Mouse (Mus musculus) CH12.LX (cell line): Measurements from ENCODE around the gene Ccdc122. TPM values are rescaled to one million over a fixed set of nuclear protein-coding genes. Genes with fewer than 3 reads are reported as not detected.
"Not testable (repeated sequence)": the region's sequence is repeated elsewhere in the genome, so short reads cannot be mapped to it uniquely, and the experiment has no call there.

Source experiments
- DNase-seq: peaks from one replicate; pipeline ENCODE4 v3.0.0-alpha.2; 2013; ENCODE audit errors: extremely low read depth
- H3K27ac ChIP-seq: 2 replicates; pipeline ENCODE4 v1.5.1; 2012; ENCODE audit warnings: low read depth, mild to moderate bottlenecking, control low read depth, moderate library complexity; ENCODE audit not compliant: insufficient read depth
- H3K27me3 ChIP-seq: replicated peaks from 2 replicates; pipeline ENCODE3; 2012; ENCODE audit warnings: inconsistent platforms
- H3K36me3 ChIP-seq, 2 experiments: replicated peaks in 1 of 2; 2 replicates each; pipeline versions ENCODE3 to v1.6.1; 2012; ENCODE audit warnings: inconsistent platforms in 1 of 2, low read length in 1 of 2, mild to moderate bottlenecking in 1 of 2, mixed read lengths in 1 of 2, moderate library complexity in 1 of 2; ENCODE audit not compliant: control insufficient read depth in 1 of 2, insufficient read depth in 1 of 2
- H3K4me1 ChIP-seq, 2 experiments: 2 replicates each; pipeline ENCODE4 v1.6.1; 2012; ENCODE audit warnings: inconsistent platforms in 1 of 2, moderate library complexity in 1 of 2; ENCODE audit not compliant: insufficient read depth in 2 of 2, control insufficient read depth in 1 of 2
- H3K4me2 ChIP-seq: 2 replicates; pipeline ENCODE4 v1.6.1; 2012; ENCODE audit warnings: low read depth, mild to moderate bottlenecking, control low read depth; ENCODE audit not compliant: poor library complexity, insufficient read depth, severe bottlenecking
- H3K4me3 ChIP-seq, 3 experiments: fragments of 150-350 bp in 1 of 3; sonication (generic) in 1 of 3; replicated peaks in 1 of 3; 2 replicates each; pipeline versions ENCODE3 to v1.5.1; 2011 to 2012; ENCODE audit warnings: low read depth in 2 of 3, low read length in 2 of 3, mild to moderate bottlenecking in 2 of 3, moderate library complexity in 2 of 3, control low read depth in 1 of 3, improper control_type of control experiment in 1 of 3, inconsistent platforms in 1 of 3, mixed read lengths in 1 of 3; ENCODE audit not compliant: poor library complexity in 1 of 3
- H3K79me2 ChIP-seq: replicated peaks from 2 replicates; pipeline ENCODE4 v1.6.1; 2012; ENCODE audit warnings: mild to moderate bottlenecking, moderate library complexity; ENCODE audit not compliant: control insufficient read depth, poor library complexity, insufficient read depth, severe bottlenecking; ENCODE audit errors: extremely low read depth
- H3K9ac ChIP-seq: 2 replicates; pipeline ENCODE4 v1.6.1; 2012; ENCODE audit warnings: low read depth, mild to moderate bottlenecking, control low read depth, moderate library complexity; ENCODE audit not compliant: insufficient read depth
- H3K9me3 ChIP-seq: replicated peaks from 2 replicates; pipeline ENCODE3; 2012; ENCODE audit warnings: low read length, inconsistent platforms, mixed read lengths
- BHLHE40 ChIP-seq: IDR thresholded peaks from 2 replicates; pipeline ENCODE4 v1.6.1; 2011; ENCODE audit warnings: mild to moderate bottlenecking, low read depth, low read length, improper control_type of control experiment
- CTCF ChIP-seq, 2 experiments: IDR thresholded peaks in 1 of 2; conservative IDR thresholded peaks in 1 of 2; 2 replicates each; pipeline ENCODE4 v1.5.1; 2011 to 2012; ENCODE audit warnings: low read depth in 2 of 2, low read length in 2 of 2, improper control_type of control experiment in 1 of 2, inconsistent platforms in 1 of 2, mild to moderate bottlenecking in 1 of 2, moderate library complexity in 1 of 2
- EP300 ChIP-seq: IDR thresholded peaks from 2 replicates; pipeline ENCODE4 v1.6.1; 2011; ENCODE audit warnings: low read length, improper control_type of control experiment
- ETS1 ChIP-seq: conservative IDR thresholded peaks from 2 replicates; pipeline ENCODE4 v1.6.1; 2012; ENCODE audit warnings: low read depth, mild to moderate bottlenecking, inconsistent platforms, low read length, improper control_type of control experiment, moderate library complexity
- IRF4 ChIP-seq: IDR thresholded peaks from 2 replicates; pipeline ENCODE4 v1.6.1; 2014; ENCODE audit warnings: low read depth, mild to moderate bottlenecking, inconsistent platforms, low read length, improper control_type of control experiment
- JUN ChIP-seq: IDR thresholded peaks from 2 replicates; pipeline ENCODE4 v1.6.1; 2011; ENCODE audit warnings: low read depth, mild to moderate bottlenecking, low read length, improper control_type of control experiment, moderate library complexity; ENCODE audit not compliant: insufficient read depth
- KAT2A ChIP-seq: IDR thresholded peaks from 2 replicates; pipeline ENCODE4 v1.6.1; 2012; ENCODE audit warnings: low read length, improper control_type of control experiment, inconsistent platforms; ENCODE audit not compliant: insufficient replicate concordance
- MAX ChIP-seq: IDR thresholded peaks from 2 replicates; pipeline ENCODE4 v1.6.1; 2011; ENCODE audit warnings: low read length, improper control_type of control experiment
- MAZ ChIP-seq: IDR thresholded peaks from 2 replicates; pipeline ENCODE4 v1.6.1; 2012; ENCODE audit warnings: low read depth, mild to moderate bottlenecking, inconsistent platforms, low read length, improper control_type of control experiment, moderate library complexity
- MEF2A ChIP-seq: IDR thresholded peaks from 2 replicates; pipeline ENCODE4 v1.6.1; 2014; ENCODE audit warnings: low read depth, mild to moderate bottlenecking, inconsistent platforms, low read length, improper control_type of control experiment, borderline replicate concordance
- RAD21 ChIP-seq: IDR thresholded peaks from 2 replicates; pipeline ENCODE4 v1.6.1; 2011; ENCODE audit warnings: low read depth, mild to moderate bottlenecking, low read length, improper control_type of control experiment, moderate library complexity
- TCF12 ChIP-seq: IDR thresholded peaks from 2 replicates; pipeline ENCODE4 v1.6.1; 2014; ENCODE audit warnings: low read depth, mild to moderate bottlenecking, inconsistent platforms, low read length, improper control_type of control experiment
- ZMIZ1 ChIP-seq: IDR thresholded peaks from 2 replicates; pipeline ENCODE4 v1.6.1; 2012; ENCODE audit warnings: low read depth, mild to moderate bottlenecking, inconsistent platforms, low read length, improper control_type of control experiment
- ZNF384 ChIP-seq: IDR thresholded peaks from 2 replicates; pipeline ENCODE4 v1.6.1; 2012; ENCODE audit warnings: low read depth, low read length, improper control_type of control experiment, inconsistent platforms
- dilution Hi-C: fragments of 300-500 bp; cut with MboI; formaldehyde crosslinking; loops from 2 replicates; pipeline ENCODE4 v1.14.3; 2020; ENCODE audit warnings: low sequenced_read_pairs; ENCODE audit not compliant: extremely low pct_unique_long_range_greater_than_20kb, extremely low pct_ligation_motif_present
- in situ Hi-C: fragments of 300-500 bp; cut with MboI; formaldehyde crosslinking; loops from 3 replicates; pipeline ENCODE4 v1.14.3; 2019; ENCODE audit warnings: low sequenced_read_pairs, low pct_ligation_motif_present, low pct_unique_long_range_greater_than_20kb, mixed read lengths
- polyA plus RNA-seq: library from polyadenylated mRNA; unstranded; fragments of >175 nt; gene quantifications from 2 replicates; pipeline ENCODE4 v1.2.1, GENCODE M21; 2012; ENCODE audit warnings: low read depth; ENCODE audit not compliant: insufficient read length
- total RNA-seq, 2 experiments: library from RNA; depleted of rRNA; stranded (reverse); fragments of 300-350 nt in 1 of 2; fragments of >200 nt in 1 of 2; gene quantifications; 2 replicates each; pipeline ENCODE4 v1.2.3; 2012 to 2014

The Ccdc122 gene
- total and polyA plus RNA-seq, 3 experiments: 4.7 to 21.8 (median 11.6) TPM

- no peak overlapping the region for H3K4me3 ChIP-seq
- H3K9me3 ChIP-seq: no peaks in the 10 kb centered on the region
- H3K9ac ChIP-seq: no peak overlapping the region
- no peak for TF ChIP-seq MAZ
- no peak for TF ChIP-seq JUN
- no peak for TF ChIP-seq ZNF384
- TF ChIP-seq EP300: no peak
- peak; percentile 10; the same call in 1 of the 2 replicates for TF ChIP-seq MEF2A
- peak; percentile 28; the same call in 1 of the 2 replicates for TF ChIP-seq BHLHE40
- TF ChIP-seq ETS1: 0 out of 2 replicates have a peak, but pooled peaks have one; percentile 13
- peak in 1 of 2 experiments; percentile 49; a peak in 2 of 4 replicates for TF ChIP-seq CTCF (conservative IDR thresholded peaks at IDR 0.05 in 1 of 2, IDR thresholded peaks at IDR 0.05 in 1 of 2; ENCODE audit: low read depth in 2 of 2, low read length in 2 of 2)
- peak; percentile 83 for TF ChIP-seq IRF4
- TF ChIP-seq RAD21: peak; percentile 13; the same call in 1 of the 2 replicates
- no peak for TF ChIP-seq MAX
- TF ChIP-seq TCF12: peak; percentile 64; the same call in 1 of the 2 replicates
- H3K36me3 ChIP-seq: no peaks in the 10 kb centered on the region
- in situ Hi-C loops: no loop called here
- no peak overlapping the region for H3K4me2 ChIP-seq
- H3K27me3 ChIP-seq: no peaks in the 10 kb centered on the region
- dilution Hi-C loops: no loop called here
- H3K79me2 ChIP-seq: no peaks in the 10 kb centered on the region
- H3K27ac ChIP-seq: no peak overlapping the region
- peak; percentile 45 for DNase-seq
- peaks cover 5 to 8% of the 10 kb centered on the region in 2 experiments; a peak in 3 of 4 replicates for H3K4me1 ChIP-seq
These were observed 63.7 kb downstream of the Ccdc122 start for GRCm38 (mm10) chr14:77100285-77100684.

- dilution Hi-C loops, H3K4me1 ChIP-seq, H3K9me3 ChIP-seq, H3K79me2 ChIP-seq, H3K9ac ChIP-seq, H3K36me3 ChIP-seq, H3K27ac ChIP-seq, H3K4me2 ChIP-seq, H3K4me3 ChIP-seq, in situ Hi-C loops, H3K27me3 ChIP-seq, DNase-seq: not testable (repeated sequence)
These were observed 74.0 kb downstream of the Ccdc122 start for GRCm38 (mm10) chr14:77110622-77111021.

- Histone ChIP-seq H3K9me3 (no peaks in the 10 kb centered on the region), H3K9ac (no peak overlapping the region), H3K79me2 (no peaks in the 10 kb centered on the region), H3K4me1 (peaks cover 2 to 6% of the 10 kb centered on the region in 2 experiments), H3K36me3 (no peaks in the 10 kb centered on the region), H3K27ac (no peak overlapping the region), H3K4me2 (no peak overlapping the region), H3K27me3 (no peaks in the 10 kb centered on the region), H3K4me3 (no peak overlapping the region)
- TF ChIP-seq KAT2A (no peak), ZMIZ1 (no peak), TCF12 (no peak)
- DNase-seq: no peak
- in situ Hi-C loops (loop anchor here (25.0 kb wide), 3 partner anchors 232 to 1157 kb away; no protein-coding TSS in a partner anchor), dilution Hi-C loops (no loop called here)
These were observed 94.0 kb downstream of the Ccdc122 start for GRCm38 (mm10) chr14:77130612-77131011.
